Mouse (Mus musculus): Measurements from ENCODE around the gene Ccdc160.

Gene Ccdc160

GRCm38 (mm10) chrX:52819338-52819737, 28.3 kb downstream of the Ccdc160 start:
- no peak for DNase-seq (ENCODE audit: extremely low read depth, low read depth, low spot score)
